Mouse (Mus musculus): Measurements from ENCODE around the gene Cachd1.

The Cachd1 gene

GRCm38 (mm10) chr4:101071570-101071969 lies 295.1 kb downstream of the Cachd1 start:
- DNase-seq = no peak

DNA sequence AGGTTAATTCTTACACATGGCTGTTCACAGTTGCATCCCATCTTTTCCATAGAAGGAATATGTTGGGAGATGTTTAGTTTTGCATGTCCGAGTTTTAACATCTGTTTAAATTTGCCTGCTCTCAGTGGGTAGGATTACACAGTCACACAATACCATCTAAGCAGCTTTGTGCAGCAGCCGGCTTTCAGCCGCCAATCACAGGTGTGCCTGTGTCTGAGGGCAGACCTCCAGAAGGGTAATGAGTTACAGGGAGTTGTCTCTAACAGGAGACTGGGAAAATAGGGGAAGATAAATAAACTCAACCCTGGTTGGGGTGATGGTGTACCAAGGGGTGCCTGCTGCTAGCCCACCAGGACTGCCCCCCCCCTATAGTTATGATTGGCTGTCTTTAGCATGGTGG lies 299.9 kb downstream of the Cachd1 start:
- no peak for DNase-seq

All from kidney, postnatal 25 days (tissue).